Mouse (Mus musculus) forebrain, embryonic 10.5 days (tissue): ENCODE data around the gene Rara. TPM values are rescaled to one million over a fixed set of nuclear protein-coding genes. Genes with fewer than 3 reads are reported as not detected.
A peak's percentile ranks its signal among the peaks of the same experiment; 100 is the strongest.

Experiments
- DNase-seq: peaks from one replicate; pipeline ENCODE4 v3.0.0-alpha.2; 2017; ENCODE audit warnings: low spot score; ENCODE audit errors: extremely low spot score
- H3K27ac ChIP-seq: fragments of 300-500 bp; sonication (generic); 2 replicates; pipeline ENCODE4 v1.5.1; 2016; ENCODE audit warnings: mild to moderate bottlenecking
- H3K27me3 ChIP-seq: fragments of 300-500 bp; sonication (generic); 2 replicates; pipeline ENCODE4 v1.6.1; 2016; ENCODE audit warnings: mild to moderate bottlenecking; ENCODE audit not compliant: poor library complexity, severe bottlenecking
- H3K36me3 ChIP-seq: fragments of 300-500 bp; sonication (generic); replicated peaks from 2 replicates; pipeline ENCODE4 v1.6.1; 2016; ENCODE audit warnings: mild to moderate bottlenecking, moderate library complexity
- H3K4me1 ChIP-seq: fragments of 300-500 bp; sonication (generic); 2 replicates; pipeline ENCODE4 v1.6.1; 2016
- H3K4me3 ChIP-seq: fragments of 300-500 bp; sonication (generic); 2 replicates; pipeline ENCODE4 v1.5.1; 2016; ENCODE audit warnings: mild to moderate bottlenecking, moderate library complexity
- H3K9me3 ChIP-seq: fragments of 300-500 bp; sonication (generic); 2 replicates; pipeline ENCODE4 v1.6.1; 2016; ENCODE audit warnings: mild to moderate bottlenecking, moderate library complexity
- WGBS: fragments of 180-500 bp; shearing (Covaris S2); methylation state at CpG from one replicate; pipeline ENCODE4 v1.1.7; 2016; 5-methylcytosine and 5-hydroxymethylcytosine counted together
- polyA plus RNA-seq: library from polyadenylated mRNA; unstranded; fragments of >200 nt; fragmentation: Nextera tagmentation; extraction: Ambion mirVana; gene quantifications from 2 replicates; pipeline ENCODE4 v1.2.1, GENCODE M21; 2016

Gene Rara
- polyA plus RNA-seq, 1 experiment from 2014 or later, result 16.9 TPM

DNA sequence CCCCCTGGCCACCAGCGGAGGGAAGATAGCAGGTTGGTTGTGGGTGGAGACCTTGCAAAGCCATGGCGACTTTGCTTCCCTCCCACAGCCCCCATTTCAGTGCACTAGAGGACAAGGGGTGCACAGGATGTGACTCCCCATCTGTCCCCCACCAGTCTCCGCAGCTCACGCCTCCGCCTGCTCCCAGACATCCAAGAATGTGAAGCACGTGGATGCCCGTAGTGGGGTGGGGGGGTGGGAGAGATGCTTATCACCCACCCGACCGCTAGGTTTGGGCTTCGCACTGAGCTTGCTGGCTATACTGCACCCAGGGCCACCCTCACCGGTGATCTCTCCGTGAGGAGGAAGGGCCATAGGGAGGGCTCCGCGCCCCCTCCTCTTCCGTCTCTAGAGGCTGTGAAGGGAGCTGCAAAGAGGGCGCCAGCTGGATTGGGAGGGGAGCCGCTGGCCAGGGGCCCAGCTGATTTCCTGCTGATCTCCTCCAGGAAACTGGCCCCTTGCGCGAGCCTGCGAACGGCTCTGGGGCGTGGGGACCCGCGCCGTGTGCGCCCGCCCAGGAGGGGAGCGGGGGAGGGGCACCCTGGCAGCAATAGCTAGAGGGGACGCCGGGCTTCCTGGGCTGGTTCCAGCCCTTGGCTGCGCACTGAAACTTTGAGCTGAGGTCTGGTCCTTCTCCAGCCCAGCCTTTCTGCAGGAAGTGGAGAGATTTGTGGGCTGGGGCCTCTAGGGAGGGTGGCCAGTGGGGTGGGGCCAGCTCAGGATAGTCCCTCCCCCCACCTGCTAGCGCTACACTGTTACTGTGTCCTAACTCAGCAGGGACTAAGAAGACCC lies 35.8 kb downstream of the Rara start:
- Histone ChIP-seq H3K4me1 (peaks cover 98% of the 10 kb centered on the region), H3K36me3 (peaks cover 18% of the 10 kb centered on the region), H3K9me3 (no peaks in the 10 kb centered on the region), H3K27me3 (peaks cover 57% of the 10 kb centered on the region), H3K4me3 (peak overlapping the region; percentile 80), H3K27ac (peak overlapping the region; percentile 84)
- under 1% methylated on average over 32 of the region's 32 CpGs for WGBS
- no peak for DNase-seq

DNA sequence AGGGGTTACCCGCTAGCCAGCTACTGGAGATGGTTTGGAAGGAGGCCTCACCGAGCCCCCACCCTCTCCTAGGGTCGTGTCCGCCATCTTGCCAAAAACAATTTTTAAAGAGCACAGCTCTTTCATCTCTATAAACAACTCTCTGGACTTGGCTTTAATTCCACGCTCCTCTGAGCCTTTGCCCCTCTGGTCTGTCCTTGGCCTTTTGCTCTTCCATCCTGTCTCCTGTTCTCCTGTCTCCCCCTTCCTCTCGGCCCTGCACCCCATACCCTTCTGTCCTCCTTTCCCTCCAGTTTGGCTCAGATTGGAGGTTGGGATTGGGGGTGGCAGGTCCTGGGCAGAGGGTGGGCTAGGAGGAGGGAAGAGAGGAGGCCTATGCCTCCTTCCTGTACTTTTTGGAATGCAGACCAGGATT lies 36.6 kb downstream of the Rara start:
- 15% methylated on average over 6 of the region's 6 CpGs for WGBS
- Histone ChIP-seq H3K36me3 (peaks cover 18% of the 10 kb centered on the region), H3K27me3 (peaks cover 57% of the 10 kb centered on the region), H3K27ac (peak overlapping the region; percentile 84), H3K4me1 (peaks cover 100% of the 10 kb centered on the region), H3K9me3 (no peaks in the 10 kb centered on the region), H3K4me3 (peak overlapping the region; percentile 80)
- no peak for DNase-seq

DNA sequence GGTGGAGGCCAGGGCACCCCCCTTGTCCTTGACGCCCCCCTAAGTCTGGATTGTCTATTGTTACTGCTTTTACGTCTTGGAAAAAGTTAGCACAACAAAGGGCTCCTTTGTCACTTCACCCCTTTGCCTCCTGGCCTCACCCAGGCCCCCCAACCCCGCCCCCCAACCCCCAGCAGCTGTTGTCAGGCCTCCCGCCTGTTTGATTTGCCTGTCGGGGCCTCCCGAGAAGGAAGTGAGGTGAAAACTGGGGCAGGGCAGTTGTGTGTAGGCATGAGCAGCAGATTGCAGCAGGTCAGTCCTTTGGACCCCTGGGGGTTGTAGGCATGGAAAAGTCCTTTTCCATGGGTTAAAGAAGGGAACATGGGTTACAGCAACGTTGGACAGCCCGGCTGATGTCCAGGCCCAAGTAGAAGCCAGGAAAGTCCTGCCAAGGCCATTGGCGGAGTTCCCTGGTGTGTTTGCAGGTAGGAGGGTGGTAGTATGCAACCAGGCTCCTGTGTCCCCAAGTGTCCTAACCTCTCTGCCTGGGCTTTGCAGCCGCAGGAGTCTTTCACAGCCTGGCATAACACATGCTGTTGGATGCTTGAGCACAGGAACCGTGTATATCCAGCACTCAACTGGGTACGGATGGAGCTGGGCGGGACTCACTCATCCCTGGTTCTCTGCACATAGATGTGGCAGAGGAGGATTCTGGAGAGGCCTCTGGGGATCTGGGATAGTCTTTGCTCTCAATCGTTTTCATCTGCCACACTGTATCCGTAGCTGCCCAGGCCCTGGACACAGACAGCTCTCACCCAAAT lies 37.2 kb downstream of the Rara start:
- peaks cover 100% of the 10 kb centered on the region for H3K4me1 ChIP-seq
- WGBS, result 16% methylated on average over 15 of the region's 15 CpGs
- peak overlapping the region; percentile 80 for H3K4me3 ChIP-seq
- DNase-seq, result no peak
- no peaks in the 10 kb centered on the region for H3K9me3 ChIP-seq
- peak overlapping the region; percentile 84 for H3K27ac ChIP-seq
- H3K27me3 ChIP-seq, result peaks cover 57% of the 10 kb centered on the region
- peaks cover 22% of the 10 kb centered on the region for H3K36me3 ChIP-seq

DNA sequence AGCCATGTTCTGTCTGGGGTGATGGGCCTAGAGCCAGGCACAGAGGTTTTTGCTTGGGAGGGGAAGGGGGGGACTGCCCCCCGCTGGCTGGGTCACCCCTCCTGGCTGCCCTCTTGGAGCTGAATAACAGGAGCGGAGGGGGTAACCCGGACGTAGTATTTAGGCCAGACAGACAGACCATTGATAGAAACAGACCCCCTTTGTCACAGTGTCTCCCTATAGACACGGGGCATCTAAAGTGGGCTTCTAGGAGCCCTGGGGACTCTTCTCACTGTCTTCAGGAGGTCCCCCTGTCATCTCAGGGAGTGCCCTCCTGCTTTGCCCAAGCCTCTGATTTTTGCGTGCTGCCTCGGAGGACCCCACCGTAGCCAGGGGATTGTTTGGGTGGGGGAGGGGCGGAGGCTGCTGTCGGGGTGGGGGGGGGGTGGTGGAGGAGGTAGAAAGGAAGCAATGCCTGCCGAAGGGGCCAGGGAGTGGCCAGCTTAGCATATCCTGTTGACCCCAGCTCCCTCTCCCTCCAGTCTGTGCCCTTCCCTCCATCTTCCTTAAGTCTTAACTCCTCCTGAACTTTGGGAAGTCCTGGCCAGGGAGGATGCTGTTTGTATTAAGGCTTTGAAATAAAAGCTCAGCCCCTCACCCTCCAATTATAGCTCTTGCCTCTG lies 37.9 kb downstream of the Rara start:
- Histone ChIP-seq H3K27me3 (peaks cover 63% of the 10 kb centered on the region), H3K27ac (peak overlapping the region; percentile 84), H3K4me1 (peaks cover 100% of the 10 kb centered on the region), H3K36me3 (peaks cover 29% of the 10 kb centered on the region), H3K4me3 (peak overlapping the region; percentile 80), H3K9me3 (no peaks in the 10 kb centered on the region)
- WGBS, result 4% methylated on average over 11 of the region's 11 CpGs
- DNase-seq, result no peak

DNA sequence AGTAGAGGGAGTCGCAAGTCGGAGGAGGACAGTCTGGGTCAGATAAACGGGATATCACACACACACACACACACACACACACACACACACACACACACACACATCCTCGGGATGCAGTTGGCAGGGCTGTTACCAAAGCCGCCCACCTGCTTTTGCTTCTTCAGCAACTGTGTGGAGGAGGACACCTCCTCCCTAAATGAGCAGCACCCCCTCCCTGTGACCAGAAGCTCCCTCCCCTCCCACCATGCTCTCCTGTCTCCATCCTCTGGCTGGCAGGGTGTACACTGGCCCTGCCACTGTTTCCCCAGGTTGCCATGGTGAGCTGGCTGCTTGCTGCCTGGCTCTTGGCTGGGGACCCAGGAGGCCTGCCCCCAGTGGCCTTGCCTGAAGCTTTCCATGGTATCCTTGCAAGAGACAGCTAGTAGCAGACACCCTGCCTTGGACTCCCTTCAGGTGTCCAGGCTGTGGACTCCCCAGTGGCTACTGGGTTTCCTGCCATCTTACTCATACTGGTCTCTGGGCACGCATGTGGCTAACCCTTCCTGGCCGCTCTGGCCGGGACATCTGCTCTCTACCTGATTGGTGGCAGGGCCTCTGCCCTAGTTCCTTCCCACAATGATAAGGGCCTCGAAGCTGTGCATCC lies 39.0 kb downstream of the Rara start:
- peaks cover 100% of the 10 kb centered on the region for H3K4me1 ChIP-seq
- peak overlapping the region; percentile 80 for H3K4me3 ChIP-seq
- H3K27ac ChIP-seq, result peak overlapping the region; percentile 84
- peaks cover 40% of the 10 kb centered on the region for H3K36me3 ChIP-seq
- H3K27me3 ChIP-seq, result peaks cover 57% of the 10 kb centered on the region
- H3K9me3 ChIP-seq, result no peaks in the 10 kb centered on the region
- WGBS, result 44% methylated on average over 9 of the region's 9 CpGs
- DNase-seq, result no peak

DNA sequence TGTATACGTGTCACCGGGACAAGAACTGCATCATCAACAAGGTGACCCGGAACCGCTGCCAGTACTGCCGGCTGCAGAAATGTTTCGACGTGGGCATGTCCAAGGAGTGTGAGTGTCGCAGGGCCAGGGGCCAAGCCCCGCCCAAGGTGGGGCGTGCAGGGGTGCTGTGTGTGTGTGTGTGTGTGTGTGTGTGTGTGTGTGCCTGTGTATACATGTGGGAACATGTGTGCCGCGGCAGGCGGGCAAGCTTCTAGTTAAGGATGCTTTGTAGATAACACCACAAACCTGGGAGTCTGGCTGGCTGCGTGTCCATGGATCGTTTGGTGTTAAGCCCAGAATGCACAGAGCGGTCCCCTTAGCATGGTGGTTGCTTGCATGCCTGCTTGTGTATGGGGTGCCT lies 40.5 kb downstream of the Rara start:
- H3K27ac ChIP-seq, result peak overlapping the region; percentile 84
- peaks cover 42% of the 10 kb centered on the region for H3K27me3 ChIP-seq
- no peaks in the 10 kb centered on the region for H3K9me3 ChIP-seq
- H3K4me3 ChIP-seq, result peak overlapping the region; percentile 41; the same call in 1 of the 2 replicates
- no peak for DNase-seq
- 86% methylated on average over 16 of the region's 16 CpGs for WGBS
- peaks cover 55% of the 10 kb centered on the region for H3K36me3 ChIP-seq
- H3K4me1 ChIP-seq, result peaks cover 86% of the 10 kb centered on the region

DNA sequence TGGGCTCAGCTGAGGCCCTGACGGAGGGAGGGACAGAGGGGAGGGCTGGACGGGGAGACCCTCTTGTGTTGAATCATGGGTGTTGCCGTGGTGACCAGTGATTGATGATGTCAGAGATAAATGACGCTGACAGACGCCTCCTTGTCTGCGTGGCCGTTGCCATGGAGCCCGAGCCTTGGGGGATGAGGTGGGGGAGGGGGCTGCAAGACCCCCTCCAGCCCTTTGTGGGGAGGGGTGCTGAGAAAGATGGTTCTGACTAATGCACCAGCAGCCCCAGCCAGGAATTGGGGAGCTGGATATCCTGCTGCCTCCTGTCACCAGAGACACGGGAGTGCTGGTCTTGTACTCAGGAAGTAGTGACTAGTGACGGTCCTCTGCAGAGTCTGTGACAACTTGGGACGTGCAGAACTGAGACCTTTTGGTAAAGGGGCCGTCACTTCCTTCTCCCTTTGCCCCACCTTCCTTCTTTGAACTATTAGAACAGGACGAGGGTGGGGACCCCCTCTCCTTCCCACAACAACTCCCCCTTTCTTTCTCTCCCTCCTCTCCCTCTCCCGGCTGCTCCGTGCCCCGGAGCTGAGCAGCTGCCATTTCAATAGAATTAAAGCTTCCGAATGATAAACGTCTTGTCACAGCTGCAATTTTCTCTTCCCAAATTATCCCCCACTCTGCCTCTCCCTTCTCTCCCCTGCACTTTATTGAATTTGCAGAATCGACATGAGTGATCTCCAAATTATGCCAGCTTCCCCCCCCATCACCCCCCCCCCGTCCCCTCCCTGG lies 41.3 kb downstream of the Rara start:
- Histone ChIP-seq H3K4me3 (peak overlapping the region; percentile 41), H3K27ac (peak overlapping the region; percentile 84), H3K9me3 (no peaks in the 10 kb centered on the region), H3K4me1 (peaks cover 77% of the 10 kb centered on the region), H3K36me3 (peaks cover 63% of the 10 kb centered on the region), H3K27me3 (peaks cover 34% of the 10 kb centered on the region)
- DNase-seq, result peak; percentile 73
- WGBS, result 8% methylated on average over 20 of the region's 20 CpGs

DNA sequence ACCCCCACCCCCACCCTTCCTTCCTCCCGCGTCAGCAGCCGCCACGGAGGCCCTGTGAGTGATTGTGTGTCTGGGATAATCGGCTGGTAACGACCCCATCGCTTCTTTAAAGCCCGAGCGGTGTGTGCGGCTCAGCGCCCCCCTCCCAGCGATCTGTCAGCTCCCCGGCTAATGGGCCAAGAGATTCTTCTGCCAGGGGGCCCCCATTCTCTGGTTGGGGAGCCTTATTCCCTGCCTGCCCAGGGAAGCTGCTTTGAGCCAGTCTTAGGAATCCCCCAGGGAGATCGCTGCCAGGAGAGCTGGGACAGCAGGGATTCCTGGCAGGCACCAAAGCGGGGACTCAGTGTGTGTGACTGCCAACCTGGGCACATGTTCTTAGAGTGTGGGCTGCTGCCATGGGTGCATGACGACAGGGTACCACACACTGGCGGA lies 41.9 kb downstream of the Rara start:
- WGBS, result 20% methylated on average over 16 of the region's 17 CpGs
- Histone ChIP-seq H3K36me3 (peaks cover 69% of the 10 kb centered on the region), H3K4me3 (peak overlapping the region; percentile 41), H3K4me1 (peaks cover 71% of the 10 kb centered on the region), H3K27me3 (peaks cover 29% of the 10 kb centered on the region), H3K9me3 (no peaks in the 10 kb centered on the region), H3K27ac (peak overlapping the region; percentile 84)
- peak; percentile 45 for DNase-seq

DNA sequence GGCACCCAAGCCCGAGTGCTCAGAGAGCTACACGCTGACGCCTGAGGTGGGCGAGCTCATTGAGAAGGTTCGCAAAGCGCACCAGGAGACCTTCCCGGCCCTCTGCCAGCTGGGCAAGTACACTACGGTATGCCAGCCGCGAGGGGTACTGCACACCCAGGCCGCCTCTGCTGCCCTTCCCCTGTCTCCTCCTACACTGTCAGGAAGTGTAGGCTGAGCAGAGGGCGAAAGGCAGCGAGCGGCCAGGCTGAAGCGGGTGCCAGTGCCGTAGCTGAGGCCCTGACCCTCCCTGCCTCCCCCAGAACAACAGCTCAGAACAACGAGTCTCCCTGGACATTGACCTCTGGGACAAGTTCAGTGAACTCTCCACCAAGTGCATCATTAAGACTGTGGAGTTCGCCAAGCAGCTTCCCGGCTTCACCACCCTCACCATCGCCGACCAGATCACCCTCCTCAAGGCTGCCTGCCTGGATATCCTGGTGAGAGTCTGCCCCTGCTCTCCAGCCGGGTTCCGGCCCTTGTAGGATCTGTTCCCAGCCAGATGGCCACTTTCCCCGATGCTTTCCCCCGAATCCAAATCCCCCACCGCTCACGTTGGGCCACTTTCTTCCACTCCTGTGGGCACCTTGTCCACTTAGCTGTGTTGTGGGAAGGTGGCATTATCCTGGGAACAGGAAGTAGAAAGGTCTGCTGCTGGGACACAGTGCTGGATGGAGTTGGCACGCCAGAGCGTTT lies 42.7 kb downstream of the Rara start:
- Histone ChIP-seq H3K27ac (peak overlapping the region; percentile 84), H3K4me1 (peaks cover 63% of the 10 kb centered on the region), H3K9me3 (no peaks in the 10 kb centered on the region), H3K27me3 (peaks cover 24% of the 10 kb centered on the region), H3K4me3 (peak overlapping the region; percentile 41; the same call in 1 of the 2 replicates), H3K36me3 (peaks cover 76% of the 10 kb centered on the region)
- 83% methylated on average over 29 of the region's 29 CpGs for WGBS
- no peak for DNase-seq

DNA sequence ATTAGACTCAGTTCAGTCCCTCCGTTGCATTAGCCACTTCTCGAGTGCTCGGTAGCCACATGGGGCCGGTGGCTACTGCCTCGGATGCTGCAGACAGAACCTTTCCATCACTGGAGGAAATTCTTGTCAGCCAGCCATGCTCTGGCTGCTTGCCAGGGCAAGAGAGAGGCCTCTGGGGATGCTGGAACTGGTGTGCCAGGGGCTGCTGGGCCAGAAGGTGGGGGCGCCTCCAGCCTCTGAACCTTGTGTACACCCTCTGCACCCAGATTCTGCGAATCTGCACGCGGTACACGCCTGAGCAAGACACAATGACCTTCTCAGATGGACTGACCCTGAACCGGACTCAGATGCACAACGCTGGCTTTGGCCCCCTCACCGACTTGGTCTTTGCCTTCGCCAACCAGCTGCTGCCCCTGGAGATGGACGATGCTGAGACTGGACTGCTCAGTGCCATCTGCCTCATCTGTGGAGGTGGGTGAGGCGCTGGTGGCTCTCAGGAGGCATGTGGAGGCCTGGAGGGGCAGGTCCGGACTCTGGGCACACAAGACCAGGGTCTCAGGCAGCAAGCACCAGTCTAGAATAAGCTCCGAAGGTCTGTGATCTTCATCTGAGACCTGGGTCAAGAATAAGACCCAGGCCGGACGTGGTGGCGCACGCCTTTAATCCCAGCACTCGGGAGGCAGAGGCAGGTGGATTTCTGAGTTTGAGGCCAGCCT lies 43.9 kb downstream of the Rara start:
- DNase-seq, result no peak
- Histone ChIP-seq H3K27me3 (peaks cover 23% of the 10 kb centered on the region), H3K4me1 (peaks cover 52% of the 10 kb centered on the region), H3K9me3 (no peaks in the 10 kb centered on the region), H3K27ac (peak overlapping the region; percentile 84), H3K4me3 (no peak overlapping the region), H3K36me3 (peaks cover 76% of the 10 kb centered on the region)
- 91% methylated on average over 23 of the region's 23 CpGs for WGBS

DNA sequence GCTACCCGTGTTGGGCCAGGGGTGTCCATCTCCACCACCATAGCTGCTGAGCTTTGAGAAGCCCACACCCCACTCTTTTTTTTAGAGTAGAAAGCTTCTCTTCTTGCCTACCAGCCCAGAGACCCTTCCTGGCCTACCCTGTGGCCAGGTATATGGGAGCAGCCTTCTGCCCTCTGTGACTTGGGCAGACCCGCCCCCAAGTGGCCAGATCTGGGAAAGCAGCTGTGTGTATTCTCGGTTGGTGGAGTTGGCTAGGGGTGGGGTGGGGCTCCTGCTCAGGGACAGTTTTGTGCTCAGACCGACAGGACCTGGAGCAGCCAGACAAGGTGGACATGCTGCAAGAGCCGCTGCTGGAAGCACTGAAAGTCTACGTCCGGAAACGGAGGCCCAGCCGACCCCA lies 44.6 kb downstream of the Rara start:
- Histone ChIP-seq H3K4me1 (peaks cover 44% of the 10 kb centered on the region), H3K4me3 (no peak overlapping the region), H3K27ac (no peak overlapping the region), H3K27me3 (peaks cover 15% of the 10 kb centered on the region), H3K36me3 (peaks cover 68% of the 10 kb centered on the region), H3K9me3 (no peaks in the 10 kb centered on the region)
- peak; percentile 77 for DNase-seq
- WGBS, result 52% methylated on average over 9 of the region's 9 CpGs
